Comparison of ENCODE assay signal across 26 mouse cellular contexts in the genomic region with DNA sequence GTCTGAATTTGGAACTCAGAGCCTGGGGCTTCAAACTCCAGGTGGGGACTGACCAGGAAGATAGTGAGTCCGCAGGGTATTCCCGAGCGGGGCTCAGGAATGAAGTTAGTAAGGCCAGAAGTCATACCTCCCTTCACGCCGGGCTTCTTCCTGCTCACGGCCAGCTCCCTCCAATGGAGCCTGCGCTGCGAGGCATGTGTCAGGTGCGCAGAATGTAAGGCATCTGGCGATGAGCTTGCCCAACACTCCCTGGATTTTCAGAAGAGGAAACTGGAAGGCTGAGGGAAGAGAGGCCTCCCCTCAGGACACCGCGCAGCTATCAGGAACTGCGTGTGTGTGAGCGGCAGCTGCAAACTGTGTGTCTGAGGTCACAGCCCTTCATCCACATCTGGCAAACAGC. TPM values are rescaled to one million over a fixed set of nuclear protein-coding genes. Genes with fewer than 3 reads are reported as not detected.
DNase-seq lines count a peak whose midpoint lies in the region; ATAC-seq and TF ChIP-seq lines count a peak whose summit lies in the region.
"Had no signal": no experiment of that assay in that cellular context is flagged by ENCODE, and none has a peak within 500 bp of the region (broad histone marks: within the 10 kb centered on the region; RNA-seq: fewer than 3 reads in every experiment).

No protein-coding gene starts in this region.

- 79% methylated on average over 14 of the region's 14 CpGs for WGBS in hindbrain, embryonic 16.5 days
- 74% methylated on average over 14 of the region's 14 CpGs for WGBS in hindbrain, embryonic 14.5 days
- 54% methylated on average over 14 of the region's 14 CpGs for WGBS in stomach, postnatal 0 days

- H3K4me2 ChIP-seq in hindbrain, embryonic 16.5 days (ENCODE audit: low read length): no peak overlapping the region
- no peak overlapping the region for H3K4me2 ChIP-seq in hindbrain, embryonic 14.5 days (replicated peaks)
- no peak overlapping the region for H3K4me2 ChIP-seq in stomach, postnatal 0 days (replicated peaks; ENCODE audit: low read depth)
- H3K4me2 ChIP-seq: heart, embryonic 11.5 days; hindbrain, embryonic 12.5 days; liver, embryonic 15.5 days; lung, embryonic 14.5 days; midbrain, embryonic 11.5 days; neural tube, embryonic 12.5 days had no signal

- H3K27ac ChIP-seq in hindbrain, embryonic 16.5 days (ENCODE audit: low read depth, low read length): no peak overlapping the region
- no peak overlapping the region for H3K27ac ChIP-seq in hindbrain, embryonic 14.5 days
- H3K27ac ChIP-seq in stomach, postnatal 0 days (replicated peaks): no peak overlapping the region
- H3K27ac ChIP-seq: hindbrain, embryonic 12.5 days; liver, embryonic 15.5 days; neural tube, embryonic 12.5 days had no signal

- no peak for TF ChIP-seq CTCF in stomach, postnatal 0 days (IDR thresholded peaks at IDR 0.05; ENCODE audit: low read depth)

- ATAC-seq in hindbrain, embryonic 16.5 days: no peak
- ATAC-seq in hindbrain, embryonic 14.5 days (ENCODE audit: low FRiP score): no peak
- ATAC-seq in stomach, postnatal 0 days (ENCODE audit: low FRiP score, low TSS enrichment): no peak
- ATAC-seq: CD4-positive, CD25-positive, alpha-beta regulatory T cell, adult 4 months; midbrain, embryonic 16.5 days had no signal

- H3K4me3 ChIP-seq in hindbrain, embryonic 16.5 days (ENCODE audit: low read length): no peak overlapping the region
- H3K4me3 ChIP-seq in hindbrain, embryonic 14.5 days (replicated peaks; ENCODE audit: low read length): no peak overlapping the region
- no peak overlapping the region for H3K4me3 ChIP-seq in stomach, postnatal 0 days (ENCODE audit: low read depth, low read length)
- H3K4me3 ChIP-seq: hindbrain, embryonic 12.5 days; liver, embryonic 15.5 days; neural tube, embryonic 12.5 days had no signal

- peak overlapping the region; percentile 38; the same call in 1 of the 2 replicates for H3K9ac ChIP-seq in hindbrain, embryonic 16.5 days (ENCODE audit: low read depth, low read length)
- no peak overlapping the region for H3K9ac ChIP-seq in hindbrain, embryonic 14.5 days
- H3K9ac ChIP-seq in stomach, postnatal 0 days (ENCODE audit: low read length): no peak overlapping the region
- H3K9ac ChIP-seq: hindbrain, embryonic 12.5 days; liver, embryonic 15.5 days; lung, embryonic 14.5 days; neural tube, embryonic 12.5 days had no signal

- H3K36me3 ChIP-seq in hindbrain, embryonic 16.5 days (ENCODE audit: control insufficient read depth, insufficient read depth, low read length): no peaks in the 10 kb centered on the region
- no peaks in the 10 kb centered on the region for H3K36me3 ChIP-seq in hindbrain, embryonic 14.5 days (replicated peaks; ENCODE audit: control insufficient read depth, insufficient read depth)
- H3K36me3 ChIP-seq in stomach, postnatal 0 days (ENCODE audit: control insufficient read depth, insufficient read depth, low read length): no peaks in the 10 kb centered on the region
- H3K36me3 ChIP-seq: hindbrain, embryonic 12.5 days; liver, embryonic 15.5 days; neural tube, embryonic 12.5 days had no signal

- no peaks in the 10 kb centered on the region; the same call in 1 of the 2 replicates for H3K27me3 ChIP-seq in hindbrain, embryonic 16.5 days (replicated peaks; ENCODE audit: control insufficient read depth, insufficient read depth, low read length)
- no peaks in the 10 kb centered on the region for H3K27me3 ChIP-seq in hindbrain, embryonic 14.5 days (ENCODE audit: control insufficient read depth, insufficient read depth, low read length)
- no peaks in the 10 kb centered on the region for H3K27me3 ChIP-seq in stomach, postnatal 0 days (ENCODE audit: control insufficient read depth, insufficient read depth, low read length)
- H3K27me3 ChIP-seq: hindbrain, embryonic 12.5 days; liver, embryonic 15.5 days; neural tube, embryonic 12.5 days had no signal

- DNase-seq in hindbrain, embryonic 14.5 days (ENCODE audit: low spot score): no peak
- peak; percentile 59 for DNase-seq in ZHBTc4 (ENCODE audit: low read depth, low spot score)
- peak; percentile 13 for DNase-seq in forelimb bud, embryonic 11.5 days (ENCODE audit: low read depth, low spot score)
- peak; percentile 16 for DNase-seq in yolk sac, embryonic 10.5 days (ENCODE audit: low spot score)
- no peak for DNase-seq in right cerebral cortex, postnatal 4 days
- no peak for DNase-seq in stomach, postnatal 0 days (ENCODE audit: low spot score)
- DNase-seq: adrenal gland, adult 8-10 months; cerebellum, postnatal 25 days; gastrocnemius, postnatal 10 days; heart, postnatal 36 days; kidney, adult 2 months; layer of hippocampus, postnatal 36 days; left cerebral cortex, postnatal 4 days; lung, embryonic 14.5 days; lung, postnatal 14 days had no signal

- no peak for TF ChIP-seq EP300 in stomach, postnatal 0 days (optimal IDR thresholded peaks at IDR 0.05)

- no peaks in the 10 kb centered on the region for H3K4me1 ChIP-seq in hindbrain, embryonic 16.5 days (ENCODE audit: control insufficient read depth, insufficient read depth, low read depth, low read length)
- no peaks in the 10 kb centered on the region for H3K4me1 ChIP-seq in hindbrain, embryonic 14.5 days (replicated peaks; ENCODE audit: control insufficient read depth, insufficient read depth, low read length)
- no peaks in the 10 kb centered on the region for H3K4me1 ChIP-seq in stomach, postnatal 0 days (replicated peaks; ENCODE audit: control insufficient read depth, insufficient read depth)
- H3K4me1 ChIP-seq: hindbrain, embryonic 12.5 days; neural tube, embryonic 12.5 days had no signal

- H3K9me3 ChIP-seq in hindbrain, embryonic 16.5 days (ENCODE audit: control insufficient read depth, low read length): no peaks in the 10 kb centered on the region
- no peaks in the 10 kb centered on the region for H3K9me3 ChIP-seq in hindbrain, embryonic 14.5 days (ENCODE audit: control insufficient read depth, low read length)
- no peaks in the 10 kb centered on the region for H3K9me3 ChIP-seq in stomach, postnatal 0 days (ENCODE audit: control insufficient read depth, low read length)
- H3K9me3 ChIP-seq: hindbrain, embryonic 12.5 days; liver, embryonic 15.5 days; neural tube, embryonic 12.5 days had no signal

RNA-seq across cellular contexts. Expression of a gene that starts 29.8 kb away (rescaled TPM):
- polyA plus RNA-seq in hindbrain, embryonic 16.5 days (2015; fragmentation: Nextera tagmentation; extraction: Ambion mirVana): 0.24 and 0.31 TPM in 2 replicates
- 0.29 TPM in 1 of 2 replicates, not detected in the other for polyA plus RNA-seq in hindbrain, embryonic 14.5 days (2014; fragmentation: Nextera tagmentation; extraction: Ambion mirVana)
- polyA plus RNA-seq in stomach, postnatal 0 days (2015; fragmentation: Nextera tagmentation; extraction: Ambion mirVana): 0.15 and 0.33 TPM in 2 replicates
- polyA plus RNA-seq: hindbrain, embryonic 12.5 days; liver, embryonic 15.5 days; midbrain, embryonic 11.5 days; midbrain, embryonic 16.5 days; neural tube, embryonic 12.5 days; small intestine, adult 2 months had no signal

RNA-seq across cellular contexts. Expression of a gene that starts 43.8 kb away (rescaled TPM):
- polyA plus RNA-seq in hindbrain, embryonic 16.5 days (2015; fragmentation: Nextera tagmentation; extraction: Ambion mirVana): 0.96 and 1.4 TPM in 2 replicates
- 0.86 and 1.1 TPM in 2 replicates for polyA plus RNA-seq in hindbrain, embryonic 14.5 days (2014; fragmentation: Nextera tagmentation; extraction: Ambion mirVana)
- polyA plus RNA-seq in stomach, postnatal 0 days (2015; fragmentation: Nextera tagmentation; extraction: Ambion mirVana): 0.38 and 0.44 TPM in 2 replicates
- polyA plus RNA-seq: kidney, adult 2 months; large intestine, adult 2 months; liver, adult 2 months; small intestine, adult 2 months had no signal

RNA-seq across cellular contexts. Expression of a gene that starts 47.2 kb away (rescaled TPM):
- polyA plus RNA-seq in hindbrain, embryonic 16.5 days (2015; fragmentation: Nextera tagmentation; extraction: Ambion mirVana): 0.11 and 0.80 TPM in 2 replicates
- polyA plus RNA-seq in hindbrain, embryonic 14.5 days (2014; fragmentation: Nextera tagmentation; extraction: Ambion mirVana): 0.28 and 0.30 TPM in 2 replicates
- polyA plus RNA-seq in stomach, postnatal 0 days (2015; fragmentation: Nextera tagmentation; extraction: Ambion mirVana): 9.7 and 12.5 TPM in 2 replicates
- polyA plus RNA-seq: kidney, adult 2 months; large intestine, adult 2 months; liver, adult 2 months; liver, embryonic 15.5 days; small intestine, adult 2 months had no signal

Comparison
In these comparisons a context has a peak if more than half of its experiments do, and no peak if none do; other contexts are left out.
1. DNase-seq: peak in ZHBTc4 (single experiment), forelimb bud, embryonic 11.5 days (single experiment) and yolk sac, embryonic 10.5 days (single experiment); none in hindbrain, embryonic 14.5 days (single experiment), right cerebral cortex, postnatal 4 days (single experiment) and stomach, postnatal 0 days (single experiment).